Mouse (Mus musculus): ENCODE measurements around the gene Magi1.

Gene Magi1

DNA sequence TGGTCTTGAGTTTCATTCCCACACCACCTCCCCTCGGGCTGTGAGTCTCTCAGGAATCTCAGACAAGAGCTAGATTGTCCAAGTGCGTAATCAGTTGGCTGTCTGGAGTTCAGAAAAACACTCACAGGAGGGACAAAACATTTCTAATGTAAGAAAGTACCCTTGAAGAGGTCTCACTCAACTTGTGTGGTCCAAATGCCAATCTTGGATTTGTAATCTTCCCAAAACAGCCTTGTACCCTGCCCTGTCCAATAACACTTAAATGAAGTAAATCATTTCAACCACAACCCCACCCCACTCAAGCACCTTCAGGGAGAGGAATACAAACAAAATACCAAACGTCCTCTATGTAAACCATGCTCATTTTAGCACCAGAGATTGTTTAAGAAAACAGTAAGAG is 82.8 kb downstream of the Magi1 start:
- no peak for DNase-seq (ENCODE audit: low read depth, low spot score)
- Histone ChIP-seq H3K27me3 (ENCODE audit: control insufficient read depth, insufficient read depth, low read length, poor library complexity, severe bottlenecking) (no peaks in the 10 kb centered on the region), H3K36me3 (ENCODE audit: control insufficient read depth, insufficient read depth, low read length, poor library complexity, severe bottlenecking) (no peaks in the 10 kb centered on the region)

- Histone ChIP-seq H3K36me3 (ENCODE audit: control insufficient read depth, insufficient read depth, low read length, poor library complexity, severe bottlenecking) (no peaks in the 10 kb centered on the region), H3K27me3 (ENCODE audit: control insufficient read depth, insufficient read depth, low read length, poor library complexity, severe bottlenecking) (no peaks in the 10 kb centered on the region)
- DNase-seq (ENCODE audit: low read depth, low spot score): no peak
Measured at GRCm38 (mm10) chr6:94199696-94200095, 84.0 kb downstream of the Magi1 start.

GRCm38 (mm10) chr6:94197831-94198230 is 85.9 kb downstream of the Magi1 start:
- H3K27me3 ChIP-seq (ENCODE audit: control insufficient read depth, insufficient read depth, low read length, poor library complexity, severe bottlenecking): no peaks in the 10 kb centered on the region
- H3K36me3 ChIP-seq (ENCODE audit: control insufficient read depth, insufficient read depth, low read length, poor library complexity, severe bottlenecking): no peaks in the 10 kb centered on the region
- no peak for DNase-seq (ENCODE audit: low read depth, low spot score)

DNA sequence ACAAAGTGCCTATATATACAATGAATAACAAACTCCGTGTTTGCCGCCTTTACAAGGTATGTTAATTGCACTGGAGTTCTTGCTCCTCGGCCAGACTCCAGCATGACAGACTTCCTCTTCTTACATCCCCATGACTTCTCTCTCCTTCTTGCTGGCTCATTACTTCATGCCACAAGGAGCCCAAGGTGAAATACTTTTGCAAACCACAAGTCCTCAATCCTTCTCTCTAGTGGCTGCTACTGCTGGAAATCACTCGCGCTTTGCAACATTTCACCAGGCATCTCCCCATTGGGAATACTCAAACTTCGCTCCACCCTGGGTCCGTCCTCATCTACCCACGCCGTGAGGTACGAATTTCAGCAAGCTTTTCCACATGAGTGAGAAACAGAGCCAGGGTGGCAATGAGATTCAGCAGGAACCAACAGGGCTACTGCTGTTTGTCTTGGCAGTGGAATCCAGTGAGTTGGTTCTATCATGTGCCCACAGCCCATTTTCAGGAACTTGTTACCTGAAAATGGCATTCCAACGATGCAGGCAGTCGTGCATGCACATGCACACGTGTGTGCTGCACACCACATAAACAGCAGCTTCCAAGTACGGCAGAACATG is 88.3 kb downstream of the Magi1 start:
- DNase-seq (ENCODE audit: low read depth, low spot score): no peak
- H3K27me3 ChIP-seq (ENCODE audit: control insufficient read depth, insufficient read depth, low read length, poor library complexity, severe bottlenecking): no peaks in the 10 kb centered on the region
- no peaks in the 10 kb centered on the region for H3K36me3 ChIP-seq (ENCODE audit: control insufficient read depth, insufficient read depth, low read length, poor library complexity, severe bottlenecking)

GRCm38 (mm10) chr6:94190830-94191229 is 92.9 kb downstream of the Magi1 start:
- DNase-seq (ENCODE audit: low read depth, low spot score): no peak
- Histone ChIP-seq H3K27me3 (ENCODE audit: control insufficient read depth, insufficient read depth, low read length, poor library complexity, severe bottlenecking) (no peaks in the 10 kb centered on the region), H3K36me3 (ENCODE audit: control insufficient read depth, insufficient read depth, low read length, poor library complexity, severe bottlenecking) (no peaks in the 10 kb centered on the region)

DNA sequence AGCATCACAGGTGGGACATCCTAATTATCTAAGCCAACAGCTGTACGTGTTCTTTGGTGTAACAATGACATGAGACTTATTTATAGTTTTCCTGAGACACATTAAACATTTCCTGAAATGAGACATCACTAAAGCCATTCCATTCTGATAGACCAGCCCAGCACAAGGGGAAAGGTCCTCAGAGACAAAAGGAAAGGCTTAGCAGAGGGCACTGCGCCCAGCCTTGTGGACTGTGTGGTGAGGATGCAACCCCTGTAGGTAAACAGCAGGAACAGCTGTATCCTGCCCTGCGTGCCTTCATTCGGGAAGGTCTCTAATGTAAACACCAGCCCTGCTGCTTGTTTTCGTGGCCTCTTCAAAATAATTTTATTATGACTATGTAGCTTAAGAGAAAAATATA is 94.3 kb downstream of the Magi1 start:
- DNase-seq (ENCODE audit: low read depth, low spot score): no peak
- Histone ChIP-seq H3K27me3 (ENCODE audit: control insufficient read depth, insufficient read depth, low read length, poor library complexity, severe bottlenecking) (no peaks in the 10 kb centered on the region), H3K36me3 (ENCODE audit: control insufficient read depth, insufficient read depth, low read length, poor library complexity, severe bottlenecking) (no peaks in the 10 kb centered on the region)

DNA sequence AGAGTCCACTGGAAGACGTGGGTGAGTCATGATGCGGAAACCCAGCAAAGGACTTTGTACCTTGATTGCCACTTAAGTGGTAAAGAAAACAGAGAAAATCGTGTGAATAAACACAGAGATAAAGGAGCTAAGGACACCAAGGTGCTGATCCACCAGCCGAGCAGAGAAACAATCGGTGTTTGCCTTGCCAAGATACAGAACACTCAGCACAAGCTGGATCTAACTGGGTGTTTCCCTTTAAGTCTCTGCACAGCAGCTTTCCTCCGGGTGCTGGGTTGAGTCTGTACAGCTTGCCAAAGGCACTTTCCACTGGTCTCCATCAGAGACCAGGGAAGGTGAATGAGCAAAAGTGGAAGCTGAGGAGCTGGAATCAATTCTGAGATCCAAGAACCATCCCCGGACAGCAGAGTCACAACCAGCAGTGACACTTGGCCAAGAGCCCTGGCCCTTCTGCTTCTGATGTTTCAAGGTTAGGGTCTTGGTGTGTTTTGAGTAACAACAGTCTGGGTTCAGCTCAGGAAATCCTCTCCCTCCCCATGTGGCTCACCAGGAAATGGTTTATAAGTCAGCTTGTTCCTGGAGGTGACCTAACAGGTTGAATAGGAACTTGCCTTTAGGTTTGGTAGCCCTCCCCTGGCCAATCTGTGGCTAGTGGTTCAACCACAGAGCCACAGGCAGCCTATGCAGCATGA is 96.9 kb downstream of the Magi1 start:
- H3K36me3 ChIP-seq (ENCODE audit: control insufficient read depth, insufficient read depth, low read length, poor library complexity, severe bottlenecking): no peaks in the 10 kb centered on the region
- no peak for DNase-seq (ENCODE audit: low read depth, low spot score)
- H3K27me3 ChIP-seq (ENCODE audit: control insufficient read depth, insufficient read depth, low read length, poor library complexity, severe bottlenecking): no peaks in the 10 kb centered on the region

- Histone ChIP-seq H3K36me3 (ENCODE audit: control insufficient read depth, insufficient read depth, low read length, poor library complexity, severe bottlenecking) (no peaks in the 10 kb centered on the region), H3K27me3 (ENCODE audit: control insufficient read depth, insufficient read depth, low read length, poor library complexity, severe bottlenecking) (no peaks in the 10 kb centered on the region)
- DNase-seq (ENCODE audit: low read depth, low spot score): no peak
Measured at GRCm38 (mm10) chr6:94184268-94184667, 99.4 kb downstream of the Magi1 start.

GRCm38 (mm10) chr6:94183354-94183851 is 100.3 kb downstream of the Magi1 start:
- Histone ChIP-seq H3K36me3 (ENCODE audit: control insufficient read depth, insufficient read depth, low read length, poor library complexity, severe bottlenecking) (no peaks in the 10 kb centered on the region), H3K27me3 (ENCODE audit: control insufficient read depth, insufficient read depth, low read length, poor library complexity, severe bottlenecking) (no peaks in the 10 kb centered on the region)
- no peak for DNase-seq (ENCODE audit: low read depth, low spot score)

DNA sequence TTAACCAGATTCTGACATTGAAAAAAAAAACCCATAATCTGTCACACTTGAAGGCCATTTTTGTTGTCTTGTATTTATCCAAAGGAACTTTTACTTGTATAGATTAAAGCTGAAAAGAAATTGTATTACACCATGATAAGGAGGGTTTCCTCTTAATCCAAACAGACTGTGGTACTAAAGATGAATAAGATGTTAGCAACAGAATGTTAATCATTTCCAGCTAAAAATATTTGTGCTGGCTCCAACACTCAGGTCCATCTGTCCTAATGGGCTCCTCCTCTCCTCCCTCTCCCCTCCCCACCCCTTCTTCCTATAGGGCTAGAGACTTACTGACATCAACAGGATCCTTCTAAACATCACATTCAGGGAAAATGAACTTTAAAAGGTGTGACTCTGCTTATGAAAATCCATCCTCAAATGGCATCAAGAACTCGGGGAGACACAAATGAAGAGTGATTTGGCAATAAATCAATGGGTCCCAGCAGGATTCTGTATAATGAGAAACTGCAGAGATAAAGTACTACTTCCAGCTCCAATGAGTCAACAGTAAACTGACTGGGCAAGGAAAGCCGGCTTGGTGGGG is 102.0 kb downstream of the Magi1 start:
- no peaks in the 10 kb centered on the region for H3K27me3 ChIP-seq (ENCODE audit: control insufficient read depth, insufficient read depth, low read length, poor library complexity, severe bottlenecking)
- no peak for DNase-seq (ENCODE audit: low read depth, low spot score)
- no peaks in the 10 kb centered on the region for H3K36me3 ChIP-seq (ENCODE audit: control insufficient read depth, insufficient read depth, low read length, poor library complexity, severe bottlenecking)

DNA sequence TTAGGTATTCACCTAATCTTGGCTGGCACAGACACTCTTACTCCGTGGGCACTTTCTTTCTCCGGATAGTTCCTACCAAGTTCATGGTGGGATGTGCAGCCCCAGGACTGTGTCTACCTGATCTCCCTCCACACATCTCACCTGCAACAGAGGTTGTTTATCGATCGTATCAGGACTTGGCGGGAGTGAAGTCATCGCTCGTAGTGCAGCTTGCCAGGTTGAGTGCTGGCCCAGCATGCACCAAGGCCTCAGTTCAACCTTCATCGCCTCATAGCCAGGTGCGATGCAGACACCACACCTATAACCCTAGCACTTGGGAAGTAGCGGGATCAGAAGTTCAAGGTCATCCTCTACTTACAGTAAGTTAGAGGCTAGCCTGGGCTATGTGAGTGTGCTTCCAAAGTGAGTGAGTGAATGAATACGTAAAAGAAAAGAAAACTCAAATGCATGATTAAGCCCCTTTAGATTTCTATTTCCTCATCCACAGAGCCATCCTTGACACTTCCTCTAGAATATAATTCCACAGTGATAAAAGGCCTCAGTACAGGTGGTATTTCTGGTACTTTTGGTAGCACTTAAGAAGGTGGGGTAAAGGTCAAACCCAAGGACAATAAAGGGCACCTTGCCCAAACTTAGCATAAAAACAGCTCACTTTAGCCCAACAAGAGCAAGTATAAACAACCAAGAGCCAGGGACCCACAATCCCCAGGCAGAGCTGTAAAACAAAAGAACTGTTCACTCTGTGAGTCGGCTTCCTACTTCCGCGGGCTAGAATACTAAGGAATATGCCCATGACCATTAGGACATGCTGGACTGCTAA is 103.2 kb downstream of the Magi1 start:
- DNase-seq (ENCODE audit: low read depth, low spot score): no peak
- Histone ChIP-seq H3K36me3 (ENCODE audit: control insufficient read depth, insufficient read depth, low read length, poor library complexity, severe bottlenecking) (no peaks in the 10 kb centered on the region), H3K27me3 (ENCODE audit: control insufficient read depth, insufficient read depth, low read length, poor library complexity, severe bottlenecking) (no peaks in the 10 kb centered on the region)

DNA sequence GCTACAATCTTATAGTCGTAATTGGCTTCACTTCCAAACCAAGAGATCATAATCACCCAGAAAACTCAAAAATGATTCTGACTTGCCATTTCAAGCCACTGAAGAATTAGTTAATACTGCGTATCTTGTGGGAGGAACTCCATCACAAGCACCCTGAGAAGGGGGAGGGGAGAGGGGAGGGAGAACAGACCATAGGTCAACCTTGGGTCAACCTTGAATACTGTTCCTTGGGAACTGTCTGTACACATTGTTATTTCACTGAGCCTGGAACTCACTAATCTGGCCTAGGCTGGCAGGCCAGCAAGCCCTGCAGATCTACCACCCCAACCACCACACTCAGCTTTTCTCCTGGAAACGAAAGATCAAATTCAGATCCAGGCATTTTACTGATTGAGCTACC is 106.2 kb downstream of the Magi1 start:
- no peak for DNase-seq (ENCODE audit: low read depth, low spot score)
- Histone ChIP-seq H3K27me3 (ENCODE audit: control insufficient read depth, insufficient read depth, low read length, poor library complexity, severe bottlenecking) (no peaks in the 10 kb centered on the region), H3K36me3 (ENCODE audit: control insufficient read depth, insufficient read depth, low read length, poor library complexity, severe bottlenecking) (no peaks in the 10 kb centered on the region)

DNA sequence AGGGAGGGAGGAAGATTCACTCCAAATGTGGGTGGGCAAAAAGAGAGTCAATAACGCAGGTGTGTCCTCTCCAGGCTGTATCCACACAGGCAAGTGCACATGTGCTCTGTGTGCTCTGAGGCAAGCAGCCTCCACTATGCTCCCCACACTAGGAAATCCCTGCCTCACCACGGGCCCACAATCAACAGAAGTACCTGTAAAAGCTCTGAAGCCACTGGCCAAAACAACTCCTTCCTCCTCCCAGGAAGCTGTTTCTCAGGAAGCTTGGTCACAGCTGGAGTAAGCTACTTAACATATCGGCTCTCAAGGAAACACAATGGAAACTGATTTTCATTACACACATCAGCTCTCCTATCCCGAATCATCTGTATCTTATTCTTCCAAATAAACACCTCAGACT is 107.0 kb downstream of the Magi1 start:
- no peaks in the 10 kb centered on the region for H3K27me3 ChIP-seq (ENCODE audit: control insufficient read depth, insufficient read depth, low read length, poor library complexity, severe bottlenecking)
- H3K36me3 ChIP-seq (ENCODE audit: control insufficient read depth, insufficient read depth, low read length, poor library complexity, severe bottlenecking): no peaks in the 10 kb centered on the region
- DNase-seq (ENCODE audit: low read depth, low spot score): no peak

GRCm38 (mm10) chr6:94171250-94171649 is 112.5 kb downstream of the Magi1 start:
- DNase-seq (ENCODE audit: low read depth, low spot score): no peak
- H3K27me3 ChIP-seq (ENCODE audit: control insufficient read depth, insufficient read depth, low read length, poor library complexity, severe bottlenecking): no peaks in the 10 kb centered on the region
- H3K36me3 ChIP-seq (ENCODE audit: control insufficient read depth, insufficient read depth, low read length, poor library complexity, severe bottlenecking): no peaks in the 10 kb centered on the region

All from splenic B cell, adult 2 months (primary cell).